Mouse (Mus musculus) Patski (cell line): ENCODE data around the gene Rpl12. TPM values are rescaled to one million over a fixed set of nuclear protein-coding genes. Genes with fewer than 3 reads are reported as not detected.

ENCODE experiments used
- ATAC-seq: fragments of 100-300 bp; one replicate; pipeline ENCODE4 v1.8.0; 2021
- CTCF ChIA-PET: fragments of 350-600 bp; sonication (Branson Sonifier 250); formaldehyde crosslinking; loops from one replicate; lab custom pipeline; 2022; ENCODE audit warnings: inconsistent platforms; lab: Charles Lee
- POLR2A ChIA-PET: fragments of 350-600 bp; sonication (Branson Sonifier 250); formaldehyde crosslinking; loops from one replicate; lab custom pipeline; 2022; ENCODE audit warnings: antibody characterized with exemption, inconsistent platforms; lab: Charles Lee
- DNase-seq: peaks from one replicate; pipeline ENCODE4 v3.0.0-alpha.2; 2011; ENCODE audit warnings: low read depth, low spot score
- H3K27me3 ChIP-seq: fragments of 371-371 bp; one replicate; pipeline ENCODE4 v1.5.1; 2021
- CTCF ChIP-seq: fragments of 100-300 bp; IDR thresholded peaks from one replicate; pipeline ENCODE4 v1.5.1; 2021
- in situ Hi-C: fragments of 300-500 bp; cut with MboI; formaldehyde crosslinking; loops from 3 replicates; pipeline ENCODE4 v1.11.1; 2018; ENCODE audit warnings: low pct_unique_long_range_greater_than_20kb, mixed read lengths
- polyA plus RNA-seq: library from polyadenylated mRNA; unstranded; gene quantifications from one replicate; pipeline ENCODE4 v1.2.3, GENCODE M21; 2021

The Rpl12 gene
- polyA plus RNA-seq, 1 experiment from 2014 or later: 52.5 TPM

- no peak for TF ChIP-seq CTCF
- ChIA-PET POLR2A (interaction anchor here (0.9 to 1.6 kb wide), 2 partner anchors 11 to 23 kb away, joined by 3 to 5 read pairs; no protein-coding TSS in a partner anchor), CTCF (interaction anchor here (1.0 to 2.9 kb wide), 7 partner anchors 10 to 225 kb away, joined by 3 to 11 read pairs (median 4); no protein-coding TSS in a partner anchor)
- in situ Hi-C loops: loop anchor here (10.0 kb wide), 1 partner anchor 164 kb away; the partner anchor contains the start of genes Ptrh1 and Ttc16
- ATAC-seq: no peak
- no peak for DNase-seq
- no peaks in the 10 kb centered on the region for H3K27me3 ChIP-seq
Observed at GRCm38 (mm10) chr2:32938741-32939140, 22.6 kb upstream of the Rpl12 start.

- DNase-seq (no peak), ATAC-seq (no peak)
- in situ Hi-C loops: loop anchor here (10.0 kb wide), 1 partner anchor 165 kb away; the partner anchor contains the start of genes Ptrh1 and Ttc16
- no peaks in the 10 kb centered on the region for H3K27me3 ChIP-seq
- CTCF ChIA-PET: interaction anchor here (1.0 to 2.9 kb wide), 6 partner anchors 10 to 75 kb away, joined by 3 to 11 read pairs (median 5); no protein-coding TSS in a partner anchor
- POLR2A ChIA-PET: interaction anchor here (0.9 to 1.6 kb wide), 3 partner anchors 12 to 23 kb away, joined by 3 to 5 read pairs (median 3); no protein-coding TSS in a partner anchor
- no peak for TF ChIP-seq CTCF
Observed at GRCm38 (mm10) chr2:32939418-32939817, 21.9 kb upstream of the Rpl12 start.

- CTCF ChIA-PET: interaction anchor here (2.4 to 2.9 kb wide), 2 partner anchors 11 to 76 kb away, joined by 6 to 11 read pairs; no protein-coding TSS in a partner anchor
- in situ Hi-C loops: no loop called here
- no peak for TF ChIP-seq CTCF
- POLR2A ChIA-PET: interaction anchor here (1.2 kb wide), 1 partner anchor 17 kb away, joined by 3 read pairs; no protein-coding TSS in a partner anchor
- H3K27me3 ChIP-seq: no peaks in the 10 kb centered on the region
- ATAC-seq: no peak
- DNase-seq: no peak
Observed at GRCm38 (mm10) chr2:32940483-32940882, 20.9 kb upstream of the Rpl12 start.

- CTCF ChIA-PET: no interaction called here
- no peak for ATAC-seq
- DNase-seq: no peak
- in situ Hi-C loops: no loop called here
- POLR2A ChIA-PET: no interaction called here
- no peaks in the 10 kb centered on the region for H3K27me3 ChIP-seq
- TF ChIP-seq CTCF: no peak
Observed at GRCm38 (mm10) chr2:32947454-32947853, 13.9 kb upstream of the Rpl12 start.

GRCm38 (mm10) chr2:32954581-32954980 is 6.8 kb upstream of the Rpl12 start:
- TF ChIP-seq CTCF: no peak
- in situ Hi-C loops: no loop called here
- H3K27me3 ChIP-seq: no peaks in the 10 kb centered on the region
- POLR2A ChIA-PET: no interaction called here
- CTCF ChIA-PET: interaction anchor here (0.8 to 1.3 kb wide), 3 partner anchors 13 to 16 kb away, joined by 3 to 4 read pairs (median 3); no protein-coding TSS in a partner anchor
- DNase-seq (no peak), ATAC-seq (no peak)

GRCm38 (mm10) chr2:32957344-32957743 is 4.0 kb upstream of the Rpl12 start:
- ATAC-seq: no peak
- in situ Hi-C loops: no loop called here
- CTCF ChIA-PET: interaction anchor here (1.0 to 2.2 kb wide), 2 partner anchors 18 kb away, joined by 3 to 7 read pairs; no protein-coding TSS in a partner anchor
- TF ChIP-seq CTCF: no peak
- no peak for DNase-seq
- no peaks in the 10 kb centered on the region for H3K27me3 ChIP-seq
- POLR2A ChIA-PET: interaction anchor here (1.0 kb wide), 1 partner anchor 17 kb away, joined by 3 read pairs; no protein-coding TSS in a partner anchor

GRCm38 (mm10) chr2:32960273-32960672 is 1.1 kb upstream of the Rpl12 start:
- TF ChIP-seq CTCF: no peak
- ATAC-seq (no peak), DNase-seq (no peak)
- H3K27me3 ChIP-seq: no peaks in the 10 kb centered on the region
- ChIA-PET POLR2A (no interaction called here), CTCF (no interaction called here)
- in situ Hi-C loops: no loop called here

GRCm38 (mm10) chr2:32962062-32962874 is 909 bp downstream of the Rpl12 start:
- no peak for ATAC-seq
- no peak for TF ChIP-seq CTCF
- ChIA-PET CTCF (interaction anchor here (1.6 kb wide), 1 partner anchor 94 kb away, joined by 3 read pairs; no protein-coding TSS in a partner anchor), POLR2A (interaction anchor here (0.7 to 0.9 kb wide), 3 partner anchors 9 to 23 kb away, joined by 3 to 4 read pairs (median 3); no protein-coding TSS in a partner anchor)
- H3K27me3 ChIP-seq: no peaks in the 10 kb centered on the region
- DNase-seq: no peak
- in situ Hi-C loops: no loop called here

GRCm38 (mm10) chr2:32962875-32963220 is 1.5 kb downstream of the Rpl12 start:
- in situ Hi-C loops: no loop called here
- POLR2A ChIA-PET: interaction anchor here (0.8 kb wide), 1 partner anchor 13 kb away, joined by 3 read pairs; no protein-coding TSS in a partner anchor
- CTCF ChIA-PET: no interaction called here

GRCm38 (mm10) chr2:32963544-32963943 is 2.2 kb downstream of the Rpl12 start:
- DNase-seq (no peak), ATAC-seq (no peak)
- TF ChIP-seq CTCF: no peak
- CTCF ChIA-PET: no interaction called here
- in situ Hi-C loops: no loop called here
- POLR2A ChIA-PET: interaction anchor here (1.7 kb wide), 1 partner anchor 13 kb away, joined by 3 read pairs; no protein-coding TSS in a partner anchor
- no peaks in the 10 kb centered on the region for H3K27me3 ChIP-seq

More at GRCm38 (mm10) chr2:32962875-32963220, 1.5 kb downstream of the Rpl12 start:
- ATAC-seq (no peak), DNase-seq (no peak)
- no peaks in the 10 kb centered on the region for H3K27me3 ChIP-seq
- no peak for TF ChIP-seq CTCF
